Mouse (Mus musculus): ENCODE data around the gene Prdm12.

- TF ChIP-seq CTCF (IDR thresholded peaks at IDR 0.05; ENCODE audit: low read depth) (no peak), EP300 (optimal IDR thresholded peaks at IDR 0.05) (no peak)
Measured at GRCm38 (mm10) chr2:31639466-31639760, 424 bp upstream of the Prdm12 start.
